Mouse (Mus musculus) left cerebral cortex, adult 11 months (tissue): Measurements from ENCODE around the gene Tesk1.

Experiments used
- DNase-seq: peaks from one replicate; pipeline ENCODE4 v3.0.0; 2022; ENCODE audit warnings: low spot score

The Tesk1 gene

DNA sequence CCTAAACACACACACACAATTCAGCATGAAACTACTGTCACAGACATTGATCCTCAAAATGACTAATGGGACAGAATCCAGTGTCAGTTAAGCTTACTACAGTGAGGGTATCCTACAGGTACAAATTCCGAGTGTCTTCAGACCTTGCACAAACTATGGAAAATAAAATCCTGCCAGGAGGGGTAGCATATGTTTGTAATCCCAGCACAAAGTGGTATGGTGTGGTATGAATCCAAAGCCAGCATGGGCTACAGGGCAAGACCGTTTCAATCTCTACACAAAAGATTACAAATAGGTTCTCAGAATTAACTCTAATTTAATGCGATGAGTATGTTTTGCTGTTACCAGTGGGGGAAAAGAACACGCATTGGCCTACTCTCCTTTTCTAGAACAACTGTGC lies at the start of gene Tesk1:
Gene Tesk1, plus strand, starts transcription at position 301 of the 400 bp plus-strand sequence.
- no peak for DNase-seq

GRCm38 (mm10) chr4:43394345-43394891 lies 47.3 kb upstream of the Tesk1 start:
- no peak for DNase-seq

GRCm38 (mm10) chr4:43395147-43395546 lies 46.6 kb upstream of the Tesk1 start:
- no peak for DNase-seq

- no peak for DNase-seq
Observed at GRCm38 (mm10) chr4:43395836-43396235, 45.9 kb upstream of the Tesk1 start.

GRCm38 (mm10) chr4:43396381-43396780 lies 45.4 kb upstream of the Tesk1 start:
- no peak for DNase-seq

GRCm38 (mm10) chr4:43398014-43398413 lies 43.7 kb upstream of the Tesk1 start:
- DNase-seq: no peak

DNA sequence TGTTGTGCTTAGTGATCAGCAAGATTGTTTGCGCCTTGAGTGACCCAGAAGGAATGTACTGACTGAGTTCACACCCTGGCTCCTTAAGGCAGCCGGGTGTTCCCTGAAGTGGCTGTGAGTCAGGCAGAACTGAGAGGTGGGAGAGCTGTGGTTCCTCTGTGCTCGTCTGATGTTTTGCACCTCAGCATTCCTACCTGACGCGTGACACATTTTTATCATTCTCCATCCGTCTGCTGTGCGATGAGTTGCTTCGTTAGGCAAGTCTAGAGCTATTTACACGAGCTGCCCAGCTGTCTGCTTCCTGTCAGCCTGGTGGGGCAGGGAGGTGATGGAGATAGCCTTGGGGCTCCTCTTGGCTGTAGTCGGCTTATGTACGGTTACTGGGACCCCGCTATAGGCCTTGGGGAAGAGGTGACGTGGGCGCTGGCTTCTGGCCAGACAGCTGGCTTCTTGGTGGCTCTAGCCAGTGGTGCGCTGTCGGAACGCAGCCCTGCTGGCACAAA lies 42.9 kb upstream of the Tesk1 start:
- DNase-seq: no peak

GRCm38 (mm10) chr4:43399391-43400131 lies 42.2 kb upstream of the Tesk1 start:
- no peak for DNase-seq

GRCm38 (mm10) chr4:43400976-43401375 lies 40.8 kb upstream of the Tesk1 start:
- no peak for DNase-seq

DNA sequence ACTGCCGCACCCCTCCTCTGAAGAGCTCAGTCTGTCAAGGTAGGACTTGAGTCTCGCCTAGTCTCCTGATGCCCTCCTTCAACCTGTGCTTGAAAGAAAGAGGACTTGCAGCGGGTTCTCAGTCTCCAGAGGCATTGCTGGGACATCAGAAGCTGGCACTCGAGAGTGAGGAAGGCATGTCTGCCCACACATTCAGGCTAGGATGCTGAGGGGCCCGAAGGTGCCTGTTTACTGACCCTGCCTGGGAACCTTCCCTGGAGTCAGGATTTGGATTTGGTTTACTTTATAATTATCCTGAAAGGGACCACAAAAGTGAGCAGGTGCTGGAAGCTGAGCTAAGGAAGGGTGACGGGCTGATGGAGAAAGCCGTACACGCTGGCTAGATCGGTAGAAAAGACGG lies 40.3 kb upstream of the Tesk1 start:
- DNase-seq: no peak

GRCm38 (mm10) chr4:43402212-43402611 lies 39.5 kb upstream of the Tesk1 start:
- DNase-seq: no peak

DNA sequence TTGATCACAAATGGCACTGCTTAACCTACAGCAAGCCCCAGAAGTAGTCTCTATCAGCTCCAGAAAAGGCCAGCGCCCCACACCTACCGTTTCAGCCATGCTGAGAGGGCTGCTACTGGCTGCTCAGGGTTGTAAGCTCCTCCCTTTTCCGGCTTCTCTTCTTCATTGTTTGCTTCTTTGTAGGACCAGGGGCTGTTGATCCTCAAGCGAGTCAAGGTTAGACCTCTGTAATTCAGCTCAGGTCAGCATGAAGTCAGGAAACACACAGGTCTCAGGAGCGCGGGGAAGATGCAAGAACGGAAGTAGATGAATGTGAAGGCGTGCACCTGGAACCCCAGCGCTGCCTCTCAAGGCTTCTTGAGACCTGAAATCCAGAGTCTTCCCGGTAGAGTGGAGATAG lies 37.0 kb upstream of the Tesk1 start:
- DNase-seq: no peak

DNA sequence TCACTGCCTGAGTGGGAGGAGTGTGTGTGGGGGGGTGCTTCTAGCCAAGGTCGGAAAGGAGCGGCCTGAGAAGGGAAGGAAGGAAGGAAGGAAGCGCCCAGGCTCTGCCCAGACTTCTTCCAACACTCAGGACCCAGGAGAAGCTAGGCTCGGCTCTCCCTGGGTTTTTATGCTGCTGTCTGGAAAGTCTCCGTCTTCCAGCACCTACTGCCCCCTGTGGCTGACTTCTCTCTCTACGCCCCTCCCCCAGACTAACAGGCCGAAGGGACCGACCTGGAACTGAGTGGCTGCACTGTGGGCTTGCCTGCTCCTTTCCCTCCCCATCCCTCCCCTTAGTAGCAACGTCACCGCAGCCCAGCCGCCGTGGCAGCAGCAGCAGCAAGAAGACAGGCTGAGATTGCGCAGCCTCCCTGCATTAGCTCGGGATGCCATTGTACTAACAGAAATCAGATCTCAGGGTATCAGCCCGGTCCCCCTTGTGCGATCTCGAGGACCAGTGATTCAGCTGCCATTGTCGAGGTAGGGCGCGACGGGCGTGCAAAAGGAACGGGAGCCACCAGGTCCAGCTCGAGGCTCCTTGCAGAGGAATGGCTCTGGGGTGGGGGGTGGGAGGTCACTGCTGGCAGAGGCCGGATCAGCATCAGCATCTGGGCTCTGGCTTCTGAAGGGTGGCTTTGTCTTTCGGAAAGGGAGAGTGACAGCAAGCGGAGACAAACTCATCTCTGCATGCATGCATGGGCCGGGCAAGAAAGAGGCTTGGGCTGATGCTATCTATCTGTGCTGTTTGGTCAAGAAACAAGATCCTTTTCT lies 35.4 kb upstream of the Tesk1 start:
- no peak for DNase-seq

DNA sequence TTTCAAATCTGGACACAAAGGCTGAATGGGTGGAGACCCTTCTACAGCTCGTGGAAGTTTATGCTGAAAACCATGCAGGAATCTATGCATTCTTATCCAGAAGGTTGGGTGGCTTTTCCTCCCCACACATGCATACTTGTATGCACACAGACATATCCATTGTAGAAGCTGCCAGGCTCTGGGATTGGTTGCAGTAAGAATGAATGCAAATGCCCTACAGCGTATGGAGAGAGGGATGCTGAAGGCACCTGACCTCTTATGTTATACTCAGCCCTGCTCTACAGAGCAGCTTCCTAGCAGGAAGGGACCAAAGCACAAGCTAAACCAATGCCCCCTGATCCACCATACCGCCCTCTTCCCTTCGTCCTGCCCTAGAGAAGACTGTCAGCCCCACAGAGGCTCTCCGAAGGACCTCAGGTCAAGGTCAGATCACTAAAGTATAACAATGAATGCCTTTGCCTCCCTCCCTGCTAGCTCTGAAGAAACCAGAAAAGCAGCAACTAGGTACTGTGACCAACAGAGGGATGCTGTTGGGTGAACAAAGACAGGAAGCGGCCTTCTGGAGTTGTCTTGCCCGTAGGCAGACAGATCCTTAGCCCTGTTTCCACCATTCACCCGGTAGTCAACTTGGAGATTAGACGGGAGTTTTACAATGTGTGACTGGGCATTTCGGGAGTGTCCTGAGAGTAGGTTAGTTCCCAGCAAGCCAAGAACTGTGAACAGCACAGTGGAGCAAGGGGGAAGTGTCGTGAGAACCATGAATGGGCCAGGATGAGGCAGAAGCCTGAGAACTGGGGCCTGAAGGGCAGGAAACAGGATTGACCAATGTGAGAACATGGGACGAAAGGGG lies 34.4 kb upstream of the Tesk1 start:
- no peak for DNase-seq

GRCm38 (mm10) chr4:43414761-43415160 lies 27.0 kb upstream of the Tesk1 start:
- no peak for DNase-seq

- DNase-seq: no peak
Observed at GRCm38 (mm10) chr4:43415221-43416070, 26.3 kb upstream of the Tesk1 start.

- DNase-seq: no peak
Observed at GRCm38 (mm10) chr4:43416071-43416490, 25.7 kb upstream of the Tesk1 start.

GRCm38 (mm10) chr4:43417269-43418062 lies 24.3 kb upstream of the Tesk1 start:
- no peak for DNase-seq

DNA sequence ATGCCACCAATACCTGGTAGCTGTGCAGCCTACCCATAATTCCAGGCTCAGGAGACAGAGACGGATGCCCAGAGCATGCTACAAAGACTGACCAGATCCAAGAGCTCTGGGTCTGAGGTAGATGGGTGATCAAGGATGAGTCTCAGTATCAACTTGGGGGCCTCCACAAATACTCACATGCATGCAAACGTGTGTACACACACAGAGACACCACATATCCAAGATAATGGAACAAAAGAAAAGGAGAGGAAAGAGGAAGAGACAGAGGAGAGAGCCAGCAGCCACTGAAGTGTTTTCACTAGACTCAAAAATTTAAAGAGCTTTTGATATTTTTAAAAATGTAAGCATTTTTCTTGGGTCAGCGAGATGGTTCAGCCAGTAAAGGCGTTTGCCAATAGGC lies 23.3 kb upstream of the Tesk1 start:
- DNase-seq: no peak

DNA sequence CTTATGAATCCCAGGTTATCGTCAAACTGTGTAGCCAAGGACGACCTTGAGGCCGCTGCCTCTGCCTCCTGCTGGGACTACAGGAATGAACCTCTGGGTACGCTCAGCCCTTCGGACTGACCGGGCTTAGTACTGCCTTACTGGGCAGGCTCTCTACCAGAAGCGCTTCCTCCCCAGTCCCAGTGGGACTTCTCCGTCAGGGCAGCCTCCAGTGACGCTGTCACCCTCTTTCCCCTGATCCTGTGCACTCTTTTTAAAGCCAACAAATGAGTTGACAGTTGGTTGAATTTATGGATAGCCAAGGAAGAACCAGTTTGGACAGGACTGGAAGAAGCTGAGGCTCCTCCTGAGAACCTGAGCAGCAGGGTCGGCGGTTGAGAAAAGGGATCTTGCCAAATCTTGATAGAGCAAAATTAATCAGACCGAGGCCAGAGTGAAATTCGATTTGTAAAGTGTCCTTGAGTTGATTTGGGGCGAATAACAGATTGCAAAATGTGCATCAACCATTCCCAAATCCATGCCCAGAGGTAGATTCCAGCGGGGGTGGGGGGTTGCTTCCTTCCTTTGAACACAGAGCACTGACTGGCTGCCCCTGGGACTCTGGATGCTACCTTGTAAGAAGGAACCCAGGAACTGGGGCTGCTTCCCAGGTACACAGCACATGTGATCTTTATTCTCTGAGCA lies 22.6 kb upstream of the Tesk1 start:
- no peak for DNase-seq
